Mouse (Mus musculus) limb, embryonic 14.5 days (tissue): ENCODE results near the gene Tm4sf19. TPM values are rescaled to one million over a fixed set of nuclear protein-coding genes. Genes with fewer than 3 reads are reported as not detected.
A peak's percentile ranks its signal among the peaks of the same experiment; 100 is the strongest.

ENCODE experiments used
- ATAC-seq: fragments of 200-750 bp; cut with Nextera tagmentation; 2 replicates; pipeline ENCODE4 v1.8.0; 2017; ENCODE audit warnings: low read depth, moderate number of reproducible peaks, moderate TSS enrichment; ENCODE audit not compliant: low FRiP score
- DNase-seq: peaks from one replicate; pipeline ENCODE4 v3.0.0-alpha.2; 2015; ENCODE audit warnings: low spot score
- H3K27ac ChIP-seq: fragments of 300-500 bp; sonication (generic); replicated peaks from 2 replicates; pipeline ENCODE4 v1.5.1; 2014; ENCODE audit warnings: low read depth, mild to moderate bottlenecking, low read length, moderate library complexity, mixed read lengths
- H3K27me3 ChIP-seq: fragments of 300-500 bp; sonication (generic); 2 replicates; pipeline ENCODE4 v1.6.1; 2014; ENCODE audit warnings: low read length, mixed read lengths; ENCODE audit not compliant: control insufficient read depth, insufficient read depth
- H3K36me3 ChIP-seq: fragments of 300-500 bp; sonication (generic); 2 replicates; pipeline ENCODE4 v1.6.1; 2014; ENCODE audit warnings: mild to moderate bottlenecking, low read length, moderate library complexity, mixed read lengths; ENCODE audit not compliant: control insufficient read depth, insufficient read depth
- H3K4me1 ChIP-seq: fragments of 300-500 bp; sonication (generic); 2 replicates; pipeline ENCODE4 v1.6.1; 2014; ENCODE audit warnings: antibody characterized with exemption, low read length, mixed read lengths; ENCODE audit not compliant: control insufficient read depth, insufficient read depth
- H3K4me2 ChIP-seq: fragments of 300-500 bp; sonication (generic); replicated peaks from 2 replicates; pipeline ENCODE4 v1.6.1; 2014; ENCODE audit warnings: low read depth, mild to moderate bottlenecking, low read length, moderate library complexity; ENCODE audit not compliant: severe bottlenecking
- H3K4me3 ChIP-seq: fragments of 300-500 bp; sonication (generic); replicated peaks from 2 replicates; pipeline ENCODE4 v1.5.1; 2014; ENCODE audit warnings: low read length
- H3K9ac ChIP-seq: fragments of 300-500 bp; sonication (generic); 2 replicates; pipeline ENCODE4 v1.6.1; 2014; ENCODE audit warnings: mild to moderate bottlenecking, low read depth, low read length, moderate library complexity; ENCODE audit not compliant: severe bottlenecking
- H3K9me3 ChIP-seq: fragments of 300-500 bp; sonication (generic); 2 replicates; pipeline ENCODE4 v1.6.1; 2016; ENCODE audit warnings: low read length; ENCODE audit not compliant: control insufficient read depth
- POLR2A ChIP-seq: fragments of 200-500 bp; IDR thresholded peaks from 2 replicates; pipeline ENCODE4 v1.8.0; 2012; ENCODE audit warnings: inconsistent platforms, mild to moderate bottlenecking, moderate library complexity, borderline replicate concordance; ENCODE audit not compliant: insufficient read depth, insufficient read length; ENCODE audit errors: extremely low read depth
- WGBS: fragments of 180-500 bp; shearing (Covaris S2); extraction: QIAGEN DNeasy Blood & Tissue Kit; methylation state at CpG from one replicate; pipeline ENCODE4 v1.1.7; 2014; 5-methylcytosine and 5-hydroxymethylcytosine counted together
- polyA plus RNA-seq, 2 experiments: library from polyadenylated mRNA; depleted of rRNA in 1 of 2; stranded (reverse) in 1 of 2; unstranded in 1 of 2; fragments of >200 nt; fragmentation: Nextera tagmentation in 1 of 2; extraction: Ambion mirVana in 1 of 2; gene quantifications; 2 replicates each; pipeline versions ENCODE4 v1.2.1 to v1.2.3; 2012 to 2014

Gene Tm4sf19
- polyA plus RNA-seq, 2 experiments: 0.15 to 0.24 TPM

- ATAC-seq (no peak), DNase-seq (no peak)
- Histone ChIP-seq H3K36me3 (no peaks in the 10 kb centered on the region), H3K4me2 (no peak overlapping the region), H3K9ac (no peak overlapping the region), H3K27ac (no peak overlapping the region), H3K4me1 (no peaks in the 10 kb centered on the region), H3K27me3 (no peaks in the 10 kb centered on the region), H3K4me3 (no peak overlapping the region), H3K9me3 (no peaks in the 10 kb centered on the region)
- no peak for TF ChIP-seq POLR2A
- WGBS: 93% methylated on average over 9 of the region's 9 CpGs
Measured at GRCm38 (mm10) chr16:32405716-32406115, 5.4 kb downstream of the Tm4sf19 start.

DNA sequence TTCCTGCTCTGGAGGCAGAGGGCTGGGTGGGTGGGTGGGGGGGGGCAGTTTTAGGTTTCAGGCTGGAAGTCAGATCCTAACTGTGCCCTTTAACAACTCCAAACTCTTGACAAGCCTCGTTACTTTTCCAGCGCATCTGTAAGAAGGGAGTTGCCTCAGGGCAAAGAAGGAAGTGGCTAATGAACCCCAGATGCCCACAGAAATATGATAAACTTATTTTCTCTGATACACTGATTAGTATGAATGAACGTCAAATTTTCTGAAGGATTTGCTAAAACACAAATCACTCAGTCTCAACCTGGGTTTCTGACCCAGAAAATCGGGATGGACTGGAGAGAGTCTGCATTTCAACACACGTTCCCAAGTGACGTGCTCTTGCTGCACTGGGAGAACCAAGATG, 6.4 kb downstream of the Tm4sf19 start:
- WGBS: 34% methylated on average over 6 of the region's 6 CpGs
- H3K9ac ChIP-seq: no peak overlapping the region
- no peak for DNase-seq
- H3K4me3 ChIP-seq: no peak overlapping the region
- TF ChIP-seq POLR2A: no peak
- H3K4me1 ChIP-seq: no peaks in the 10 kb centered on the region
- H3K27ac ChIP-seq: no peak overlapping the region
- H3K4me2 ChIP-seq: no peak overlapping the region
- no peaks in the 10 kb centered on the region for H3K9me3 ChIP-seq
- H3K36me3 ChIP-seq: no peaks in the 10 kb centered on the region
- ATAC-seq: no peak
- H3K27me3 ChIP-seq: no peaks in the 10 kb centered on the region

DNA sequence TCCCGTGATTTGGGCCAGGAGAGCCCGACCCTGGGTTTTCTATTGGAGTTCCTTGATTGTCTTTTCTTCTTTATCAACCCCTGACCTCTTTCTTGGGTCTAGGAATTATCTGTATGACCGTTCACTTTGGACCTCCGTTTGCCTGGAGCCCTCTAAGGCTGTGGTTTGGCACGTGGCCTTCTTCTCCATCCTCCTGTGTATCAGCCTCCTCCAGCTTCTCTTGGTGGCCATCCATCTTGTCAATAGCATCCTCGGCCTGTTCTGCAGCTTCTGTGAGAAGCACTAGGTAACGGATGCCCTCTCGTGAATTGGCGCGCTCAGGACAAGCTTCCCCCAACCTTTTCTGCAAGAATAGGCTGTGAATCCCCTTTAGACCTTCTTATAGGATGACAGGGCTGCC, 7.4 kb downstream of the Tm4sf19 start:
- Histone ChIP-seq H3K4me2 (no peak overlapping the region), H3K36me3 (no peaks in the 10 kb centered on the region), H3K27me3 (no peaks in the 10 kb centered on the region), H3K27ac (no peak overlapping the region), H3K4me1 (no peaks in the 10 kb centered on the region), H3K9ac (no peak overlapping the region), H3K4me3 (no peak overlapping the region), H3K9me3 (no peaks in the 10 kb centered on the region)
- no peak for ATAC-seq
- DNase-seq: no peak
- 86% methylated on average over 10 of the region's 10 CpGs for WGBS
- TF ChIP-seq POLR2A: no peak

DNA sequence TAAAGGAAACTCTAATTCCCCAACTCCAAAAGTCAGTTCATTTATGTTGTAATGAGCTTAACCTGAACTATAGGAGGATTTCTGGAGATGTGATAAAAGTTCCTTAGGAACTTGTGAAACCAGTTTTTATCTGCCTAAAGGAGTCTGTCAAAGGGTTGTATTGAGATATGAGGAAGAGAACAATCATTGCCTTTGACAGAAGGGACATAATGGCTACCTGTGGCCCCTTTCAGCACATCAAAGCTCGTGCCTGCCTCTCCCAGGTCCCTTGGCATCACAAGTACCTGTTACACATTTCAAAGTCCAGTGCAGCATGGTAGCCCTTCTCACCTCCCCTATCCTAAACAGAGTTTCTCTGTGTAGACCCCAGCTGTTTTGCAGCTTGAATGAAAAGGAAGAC, 17.2 kb downstream of the Tm4sf19 start:
- Histone ChIP-seq H3K27me3 (no peaks in the 10 kb centered on the region), H3K4me2 (no peak overlapping the region), H3K4me1 (peaks cover 6% of the 10 kb centered on the region; the same call in 1 of the 2 replicates), H3K9me3 (no peaks in the 10 kb centered on the region), H3K4me3 (no peak overlapping the region), H3K36me3 (no peaks in the 10 kb centered on the region), H3K9ac (no peak overlapping the region), H3K27ac (no peak overlapping the region)
- TF ChIP-seq POLR2A: no peak
- ATAC-seq (no peak), DNase-seq (no peak)
- 57% methylated on average over 1 of the region's 1 CpGs for WGBS

DNA sequence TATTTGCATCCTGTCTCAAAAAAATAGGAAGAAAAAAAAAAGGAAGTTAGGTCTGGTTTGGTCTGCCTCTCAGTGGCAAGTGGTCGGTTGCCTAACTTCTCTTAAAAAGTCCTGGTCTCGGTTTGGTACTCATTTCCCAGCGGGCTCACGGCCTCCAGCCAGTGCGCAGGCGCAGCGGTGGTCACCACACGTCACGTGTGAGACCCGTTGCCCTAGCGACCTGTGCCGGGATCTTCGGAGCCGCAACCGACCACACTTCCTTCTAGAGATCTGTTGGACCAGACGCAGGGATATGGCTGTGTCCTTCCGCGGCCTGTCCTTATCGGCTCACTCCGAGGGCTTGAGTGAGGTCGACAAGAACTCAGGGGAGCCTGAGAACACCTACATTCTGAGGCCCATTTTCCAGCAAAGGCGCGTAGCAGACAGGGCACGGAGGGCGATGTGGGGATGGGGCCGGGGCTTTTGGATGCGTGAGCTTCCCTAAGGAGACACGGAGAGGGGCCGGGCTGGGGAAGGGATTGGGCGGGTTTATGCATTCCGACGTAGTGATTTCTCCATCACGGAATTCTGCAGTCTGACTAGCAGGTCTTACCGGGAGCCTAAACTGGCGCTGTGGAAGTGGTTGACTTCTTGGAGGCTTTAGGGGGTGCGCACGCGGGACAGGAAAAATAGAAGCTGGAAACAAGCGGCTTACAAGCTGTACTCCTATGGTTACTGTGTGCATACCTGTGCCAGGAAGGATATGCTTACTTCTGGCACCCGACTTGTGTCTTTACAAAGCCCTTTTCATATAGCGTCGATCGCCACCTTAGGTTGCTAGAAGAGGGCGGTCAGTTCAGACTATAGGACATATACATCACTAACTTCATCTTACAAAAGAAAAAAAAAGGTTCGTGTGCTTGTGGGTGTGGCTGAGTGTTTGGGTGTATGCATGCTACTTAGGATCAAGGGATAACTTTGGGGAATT, 19.5 kb downstream of the Tm4sf19 start, which contains the start of gene Tctex1d2:
Tctex1d2 (plus strand) TSS at position 186 of the 967 bp plus-strand sequence.
- DNase-seq (peak; percentile 95), ATAC-seq (peak; percentile 98)
- H3K4me3 ChIP-seq: peak within 1 kb of the TSS; percentile 57
- TF ChIP-seq POLR2A: peak; percentile 61; the same call in 1 of the 2 replicates
- peaks cover 6% of the 10 kb centered on the region; the same call in 1 of the 2 replicates for H3K4me1 ChIP-seq
- no peaks in the 10 kb centered on the region for H3K36me3 ChIP-seq
- no peaks in the 10 kb centered on the region for H3K27me3 ChIP-seq
- 2% methylated on average over 45 of the region's 45 CpGs for WGBS
- H3K9ac ChIP-seq: peak within 1 kb of the TSS; percentile 72
- peak within 1 kb of the TSS; percentile 55 for H3K4me2 ChIP-seq
- no peaks in the 10 kb centered on the region for H3K9me3 ChIP-seq
- peak within 1 kb of the TSS; percentile 96 for H3K27ac ChIP-seq
